Mouse (Mus musculus): ENCODE results near the gene Larp4b. TPM values are rescaled to one million over a fixed set of nuclear protein-coding genes. Genes with fewer than 3 reads are reported as not detected.

The Larp4b gene
- polyA plus RNA-seq, 1 experiment: 24.1 TPM

DNA sequence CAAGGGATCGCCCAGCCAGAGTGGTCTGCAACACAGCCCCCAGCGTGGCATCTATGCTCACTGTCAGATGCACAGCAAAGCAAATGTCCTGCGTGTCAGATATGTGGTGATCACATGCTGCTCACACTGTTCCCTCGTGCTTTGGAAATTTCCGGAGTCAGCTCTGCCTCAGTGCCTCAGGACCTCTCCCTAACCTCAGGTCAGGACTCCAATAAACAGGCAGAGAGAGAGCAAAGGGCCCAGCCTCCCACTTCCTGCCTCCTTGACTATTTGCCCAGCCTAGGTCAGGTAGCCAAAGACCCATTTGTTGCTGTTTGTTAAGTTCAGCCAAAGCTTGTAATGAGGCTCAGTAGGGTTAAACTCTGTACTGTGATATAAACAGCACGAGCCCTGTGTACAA lies 87.4 kb downstream of the Larp4b start:
- no peaks in the 10 kb centered on the region for H3K27me3 ChIP-seq (ENCODE audit: control insufficient read depth, insufficient read depth, low read length)
- no peak overlapping the region for H3K27ac ChIP-seq (ENCODE audit: control insufficient read depth, insufficient read depth, low read length)
- 92% methylated on average over 6 of the region's 6 CpGs for WGBS
- TF ChIP-seq POLR2A (IDR thresholded peaks at IDR 0.05; ENCODE audit: control insufficient read depth, extremely low read depth, insufficient read depth, low read length, poor library complexity) (no peak), CTCF (IDR thresholded peaks at IDR 0.05; ENCODE audit: borderline replicate concordance, control insufficient read depth, extremely low read depth, insufficient read depth, low read length, poor library complexity) (no peak)
- no peak overlapping the region for H3K4me3 ChIP-seq (ENCODE audit: control insufficient read depth, insufficient read depth, low read length)
- no peak for DNase-seq
- peaks cover 9% of the 10 kb centered on the region for H3K4me1 ChIP-seq (replicated peaks; ENCODE audit: control insufficient read depth, insufficient read depth, low read length)
- H3K36me3 ChIP-seq (ENCODE audit: control insufficient read depth, insufficient read depth, low read length): no peaks in the 10 kb centered on the region

DNA sequence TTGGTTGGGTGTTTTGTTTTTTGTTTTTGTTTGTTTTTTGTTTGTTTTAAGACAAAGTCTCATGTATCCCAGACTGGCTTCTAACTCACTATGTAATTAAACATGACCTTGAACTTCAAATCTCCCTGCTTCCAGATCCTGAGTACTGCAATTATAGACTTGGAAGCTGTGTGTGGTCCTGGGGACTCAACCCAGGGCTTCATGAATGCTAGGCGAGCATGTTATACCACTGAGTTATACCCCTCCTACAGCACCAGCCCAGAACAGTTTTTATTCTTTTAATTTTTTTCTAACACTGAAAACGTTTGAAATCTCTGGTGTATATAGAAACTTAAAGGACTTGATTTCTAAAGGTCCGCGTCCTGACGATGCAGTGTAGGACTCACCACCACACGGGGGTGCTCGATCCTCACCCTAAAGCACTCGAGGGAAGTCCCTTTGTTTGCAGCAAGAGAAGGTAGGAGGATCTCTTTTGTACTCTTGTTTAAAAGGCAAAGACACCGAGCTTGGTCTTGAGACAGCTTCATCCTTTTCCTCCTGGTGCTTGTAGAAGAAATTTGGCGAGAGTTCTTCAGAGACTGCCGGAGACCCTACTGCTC lies 88.1 kb downstream of the Larp4b start:
- H3K4me3 ChIP-seq (ENCODE audit: control insufficient read depth, insufficient read depth, low read length): no peak overlapping the region
- 12% methylated on average over 11 of the region's 11 CpGs for WGBS
- DNase-seq: peak; percentile 77
- H3K27me3 ChIP-seq (ENCODE audit: control insufficient read depth, insufficient read depth, low read length): no peaks in the 10 kb centered on the region
- H3K27ac ChIP-seq (ENCODE audit: control insufficient read depth, insufficient read depth, low read length): no peak overlapping the region
- no peaks in the 10 kb centered on the region for H3K36me3 ChIP-seq (ENCODE audit: control insufficient read depth, insufficient read depth, low read length)
- no peak for TF ChIP-seq POLR2A (IDR thresholded peaks at IDR 0.05; ENCODE audit: control insufficient read depth, extremely low read depth, insufficient read depth, low read length, poor library complexity)
- TF ChIP-seq CTCF (IDR thresholded peaks at IDR 0.05; ENCODE audit: borderline replicate concordance, control insufficient read depth, extremely low read depth, insufficient read depth, low read length, poor library complexity): peak; percentile 46; the same call in 1 of the 2 replicates
- H3K4me1 ChIP-seq (replicated peaks; ENCODE audit: control insufficient read depth, insufficient read depth, low read length): peaks cover 9% of the 10 kb centered on the region

DNA sequence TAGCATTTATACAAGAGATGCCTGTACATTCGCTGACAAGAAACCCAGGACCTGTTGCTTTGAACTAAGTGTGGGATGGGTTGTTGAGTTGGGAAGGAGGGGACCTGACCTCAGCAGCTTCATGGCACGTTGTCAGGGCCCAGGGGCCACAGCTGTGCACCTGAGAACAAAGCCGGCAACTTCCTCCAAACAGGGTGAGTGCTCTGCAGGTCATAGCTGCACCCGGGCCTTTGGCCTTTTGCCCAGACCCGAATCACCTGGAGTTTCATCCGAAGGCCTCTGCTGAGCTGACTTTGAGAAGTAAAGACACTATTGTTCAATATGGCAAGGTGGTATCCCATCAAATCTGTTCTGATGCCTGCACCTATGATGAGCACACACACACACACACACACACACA lies 90.6 kb downstream of the Larp4b start:
- no peak for DNase-seq
- no peak for TF ChIP-seq CTCF (IDR thresholded peaks at IDR 0.05; ENCODE audit: borderline replicate concordance, control insufficient read depth, extremely low read depth, insufficient read depth, low read length, poor library complexity)
- TF ChIP-seq POLR2A (IDR thresholded peaks at IDR 0.05; ENCODE audit: control insufficient read depth, extremely low read depth, insufficient read depth, low read length, poor library complexity): no peak
- Histone ChIP-seq H3K36me3 (ENCODE audit: control insufficient read depth, insufficient read depth, low read length) (no peaks in the 10 kb centered on the region), H3K27me3 (ENCODE audit: control insufficient read depth, insufficient read depth, low read length) (no peaks in the 10 kb centered on the region), H3K4me1 (replicated peaks; ENCODE audit: control insufficient read depth, insufficient read depth, low read length) (peaks cover 9% of the 10 kb centered on the region), H3K4me3 (ENCODE audit: control insufficient read depth, insufficient read depth, low read length) (no peak overlapping the region), H3K27ac (ENCODE audit: control insufficient read depth, insufficient read depth, low read length) (no peak overlapping the region)
- 74% methylated on average over 6 of the region's 6 CpGs for WGBS

DNA sequence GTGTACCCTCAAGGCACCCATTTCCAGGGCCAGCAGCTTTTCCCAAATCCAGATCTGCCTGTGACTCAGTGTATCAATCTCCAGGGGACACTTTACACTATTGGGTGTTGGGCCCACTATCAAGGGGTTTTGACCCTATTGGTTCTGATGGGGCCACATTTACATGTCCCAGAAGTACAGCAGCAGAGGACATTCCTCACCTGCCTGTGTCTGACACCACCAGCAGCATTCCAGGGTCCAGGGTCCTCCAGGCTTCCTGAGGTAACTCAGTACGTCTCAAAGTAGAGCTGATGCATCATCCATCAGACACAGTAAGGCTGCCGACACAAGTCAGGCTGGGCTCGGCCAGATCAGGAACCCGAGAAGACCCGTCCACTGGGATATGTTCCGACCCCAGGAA lies 91.0 kb downstream of the Larp4b start:
- Histone ChIP-seq H3K36me3 (ENCODE audit: control insufficient read depth, insufficient read depth, low read length) (no peaks in the 10 kb centered on the region), H3K27ac (ENCODE audit: control insufficient read depth, insufficient read depth, low read length) (no peak overlapping the region), H3K4me1 (replicated peaks; ENCODE audit: control insufficient read depth, insufficient read depth, low read length) (peaks cover 7% of the 10 kb centered on the region), H3K4me3 (ENCODE audit: control insufficient read depth, insufficient read depth, low read length) (no peak overlapping the region), H3K27me3 (ENCODE audit: control insufficient read depth, insufficient read depth, low read length) (no peaks in the 10 kb centered on the region)
- DNase-seq: no peak
- WGBS: 97% methylated on average over 6 of the region's 6 CpGs
- no peak for TF ChIP-seq CTCF (IDR thresholded peaks at IDR 0.05; ENCODE audit: borderline replicate concordance, control insufficient read depth, extremely low read depth, insufficient read depth, low read length, poor library complexity)

DNA sequence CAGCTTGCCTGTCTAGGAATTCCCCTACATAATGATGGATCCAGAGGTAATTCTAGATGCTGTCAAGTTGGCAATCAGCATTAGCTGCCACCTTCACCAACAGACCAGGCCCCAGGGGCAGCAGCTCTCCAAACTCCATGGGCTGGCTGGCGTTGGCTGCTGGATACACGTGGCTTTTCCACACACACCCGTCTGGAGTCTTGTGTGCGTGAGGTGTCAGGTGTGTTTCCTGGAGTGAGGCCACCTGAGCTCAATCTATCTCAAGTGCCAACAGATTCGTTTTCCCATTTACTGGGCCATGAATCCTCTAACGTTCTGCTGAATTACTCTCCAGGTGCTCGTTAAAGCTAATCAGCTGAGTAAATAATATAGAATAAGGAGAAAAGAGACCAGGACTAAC lies 93.5 kb downstream of the Larp4b start:
- no peaks in the 10 kb centered on the region for H3K36me3 ChIP-seq (ENCODE audit: control insufficient read depth, insufficient read depth, low read length)
- no peak for DNase-seq
- no peak for TF ChIP-seq POLR2A (IDR thresholded peaks at IDR 0.05; ENCODE audit: control insufficient read depth, extremely low read depth, insufficient read depth, low read length, poor library complexity)
- no peak for TF ChIP-seq CTCF (IDR thresholded peaks at IDR 0.05; ENCODE audit: borderline replicate concordance, control insufficient read depth, extremely low read depth, insufficient read depth, low read length, poor library complexity)
- 0 out of 2 replicates have a peak, but pooled peaks cover 3% of the 10 kb centered on the region for H3K4me1 ChIP-seq (replicated peaks; ENCODE audit: control insufficient read depth, insufficient read depth, low read length)
- 90% methylated on average over 7 of the region's 7 CpGs for WGBS
- no peak overlapping the region for H3K4me3 ChIP-seq (ENCODE audit: control insufficient read depth, insufficient read depth, low read length)
- H3K27me3 ChIP-seq (ENCODE audit: control insufficient read depth, insufficient read depth, low read length): no peaks in the 10 kb centered on the region
- no peak overlapping the region for H3K27ac ChIP-seq (ENCODE audit: control insufficient read depth, insufficient read depth, low read length)

DNA sequence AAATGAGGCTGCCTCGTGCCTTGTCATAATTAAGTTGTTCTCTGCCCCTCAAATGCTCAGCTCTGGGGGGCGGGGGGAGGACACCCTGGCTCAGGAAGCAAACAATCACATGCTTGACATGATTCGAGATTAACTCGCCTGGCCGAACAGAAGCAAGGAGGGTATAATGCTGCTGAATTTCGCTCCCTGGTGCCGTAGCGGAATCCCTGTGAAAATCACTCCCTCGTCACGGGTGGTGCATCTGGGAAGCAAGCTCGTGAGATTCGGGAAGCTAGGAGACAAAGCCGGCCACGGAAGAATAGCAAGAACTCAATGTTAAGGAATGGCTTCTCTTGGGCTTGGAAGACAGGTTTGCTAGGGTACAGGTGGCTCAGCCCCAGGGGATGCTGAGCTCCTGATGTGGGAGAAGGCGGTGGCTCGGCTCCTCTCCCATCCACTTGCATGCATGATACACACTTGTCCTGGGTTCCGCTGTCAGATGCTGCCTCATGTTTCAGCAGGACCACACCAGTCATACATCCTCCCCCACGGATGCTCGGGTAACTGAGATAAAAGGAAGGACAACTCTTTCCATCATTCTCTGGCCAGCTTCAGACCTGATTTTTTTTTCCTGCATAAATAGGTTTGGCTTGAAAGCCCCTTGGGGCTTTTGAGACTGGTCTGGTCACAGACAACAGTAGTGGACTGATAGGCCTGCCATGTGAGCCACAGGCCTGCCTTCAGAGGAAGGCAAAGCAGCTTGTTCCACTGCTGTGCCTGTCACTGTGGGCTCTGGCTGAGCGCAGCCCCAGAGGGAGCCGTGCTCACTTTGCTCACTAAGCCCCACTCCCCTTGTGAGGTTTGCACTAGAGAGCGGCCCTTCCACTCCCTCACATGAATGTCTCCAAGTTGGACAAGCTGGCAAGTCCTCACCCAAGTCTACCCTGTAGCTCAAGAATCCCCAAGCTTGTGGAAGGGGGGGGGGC lies 94.2 kb downstream of the Larp4b start:
- Histone ChIP-seq H3K4me3 (ENCODE audit: control insufficient read depth, insufficient read depth, low read length) (no peak overlapping the region), H3K36me3 (ENCODE audit: control insufficient read depth, insufficient read depth, low read length) (no peaks in the 10 kb centered on the region), H3K4me1 (replicated peaks; ENCODE audit: control insufficient read depth, insufficient read depth, low read length) (0 out of 2 replicates have a peak, but pooled peaks cover 3% of the 10 kb centered on the region), H3K27ac (ENCODE audit: control insufficient read depth, insufficient read depth, low read length) (no peak overlapping the region), H3K27me3 (ENCODE audit: control insufficient read depth, insufficient read depth, low read length) (no peaks in the 10 kb centered on the region)
- TF ChIP-seq POLR2A (IDR thresholded peaks at IDR 0.05; ENCODE audit: control insufficient read depth, extremely low read depth, insufficient read depth, low read length, poor library complexity) (no peak), CTCF (IDR thresholded peaks at IDR 0.05; ENCODE audit: borderline replicate concordance, control insufficient read depth, extremely low read depth, insufficient read depth, low read length, poor library complexity) (no peak)
- no peak for DNase-seq
- WGBS: 92% methylated on average over 22 of the region's 22 CpGs

All from thymus, adult 2 months (tissue).